ENCODE assay signal across 8 mouse cellular contexts in the genomic region with DNA sequence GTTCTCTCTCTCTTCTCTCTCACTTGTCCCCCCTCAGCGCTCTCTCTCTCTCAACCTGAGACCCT. TPM values are rescaled to one million over a fixed set of nuclear protein-coding genes. Genes with fewer than 3 reads are reported as not detected.
A peak's percentile ranks its signal among the peaks of the same experiment; 100 is the strongest.
DNase-seq lines count a peak whose midpoint lies in the region; ATAC-seq lines count a peak whose summit lies in the region.

Trpc5 (minus strand) TSS at position 39 of the 65 bp plus-strand sequence.

- H3K4me3 ChIP-seq in heart, embryonic 12.5 days, result peak within 1 kb of the TSS; percentile 61
- peak within 1 kb of the TSS; percentile 30; the same call in 1 of the 2 replicates for H3K4me3 ChIP-seq in brown adipose tissue, adult 24 weeks (ENCODE audit: insufficient read depth, low read depth, low read length)
- H3K4me3 ChIP-seq in hindbrain, embryonic 16.5 days (ENCODE audit: low read length), result peak within 1 kb of the TSS; percentile 48
- H3K4me3 ChIP-seq in liver, embryonic 15.5 days (replicated peaks), result peak within 1 kb of the TSS; percentile 36

- H3K9me3 ChIP-seq in heart, embryonic 12.5 days (replicated peaks), result 0 out of 2 replicates have a peak, but pooled peaks cover 3% of the 10 kb centered on the region
- no peaks in the 10 kb centered on the region for H3K9me3 ChIP-seq in hindbrain, embryonic 16.5 days (ENCODE audit: control insufficient read depth, low read length)
- H3K9me3 ChIP-seq in liver, embryonic 15.5 days (replicated peaks), result no peaks in the 10 kb centered on the region

- 0 out of 2 replicates have a peak, but pooled peaks cover 32% of the 10 kb centered on the region for H3K27me3 ChIP-seq in heart, embryonic 12.5 days (replicated peaks)
- no peaks in the 10 kb centered on the region for H3K27me3 ChIP-seq in hindbrain, embryonic 16.5 days (replicated peaks; ENCODE audit: control insufficient read depth, insufficient read depth, low read length)
- H3K27me3 ChIP-seq in liver, embryonic 15.5 days, result peaks cover 29% of the 10 kb centered on the region

- no peak for DNase-seq in heart, postnatal 36 days
- no peak for DNase-seq in ovary, postnatal 14 days (ENCODE audit: low spot score)
- no peak for DNase-seq in gastrocnemius, postnatal 25 days

- H3K4me2 ChIP-seq in heart, embryonic 12.5 days, result peak within 1 kb of the TSS; percentile 82
- peak within 1 kb of the TSS; percentile 62 for H3K4me2 ChIP-seq in hindbrain, embryonic 16.5 days (ENCODE audit: low read length)
- peak within 1 kb of the TSS; percentile 44 for H3K4me2 ChIP-seq in liver, embryonic 15.5 days

- no peak for ATAC-seq in heart, embryonic 12.5 days (ENCODE audit: insufficient number of reproducible peaks, low FRiP score)
- no peak for ATAC-seq in hindbrain, embryonic 16.5 days
- no peak for ATAC-seq in liver, embryonic 15.5 days (ENCODE audit: insufficient read depth)
- ATAC-seq in frontal cortex, adult (ENCODE audit: low TSS enrichment), result no peak

- 18% methylated on average over 1 of the region's 1 CpGs for WGBS in heart, embryonic 12.5 days
- WGBS in hindbrain, embryonic 16.5 days, result 33% methylated on average over 1 of the region's 1 CpGs
- 17% methylated on average over 1 of the region's 1 CpGs for WGBS in liver, embryonic 15.5 days (ENCODE audit: insufficient replicate concordance)

- intact Hi-C loops in heart, postnatal 36 days (cut with DNase I), result no loop called here

- H3K4me1 ChIP-seq in heart, embryonic 12.5 days (replicated peaks), result no peaks in the 10 kb centered on the region
- no peaks in the 10 kb centered on the region for H3K4me1 ChIP-seq in brown adipose tissue, adult 24 weeks (ENCODE audit: control insufficient read depth, insufficient read depth, insufficient read length, low read length)
- no peaks in the 10 kb centered on the region for H3K4me1 ChIP-seq in hindbrain, embryonic 16.5 days (ENCODE audit: control insufficient read depth, insufficient read depth, low read depth, low read length)
- no peaks in the 10 kb centered on the region for H3K4me1 ChIP-seq in liver, embryonic 15.5 days (replicated peaks)

- no peak within 1 kb of the TSS for H3K27ac ChIP-seq in heart, embryonic 12.5 days (ENCODE audit: poor library complexity, severe bottlenecking)
- no peak within 1 kb of the TSS for H3K27ac ChIP-seq in brown adipose tissue, adult 24 weeks (replicated peaks; ENCODE audit: low read depth, low read length)
- H3K27ac ChIP-seq in hindbrain, embryonic 16.5 days (ENCODE audit: low read depth, low read length), result no peak within 1 kb of the TSS
- H3K27ac ChIP-seq in liver, embryonic 15.5 days (replicated peaks), result no peak within 1 kb of the TSS

- peak within 1 kb of the TSS; percentile 66 for H3K9ac ChIP-seq in heart, embryonic 12.5 days
- peak within 1 kb of the TSS; percentile 64 for H3K9ac ChIP-seq in hindbrain, embryonic 16.5 days (ENCODE audit: low read depth, low read length)
- no peak within 1 kb of the TSS for H3K9ac ChIP-seq in liver, embryonic 15.5 days

- no peaks in the 10 kb centered on the region for H3K36me3 ChIP-seq in heart, embryonic 12.5 days
- H3K36me3 ChIP-seq in hindbrain, embryonic 16.5 days (ENCODE audit: control insufficient read depth, insufficient read depth, low read length), result no peaks in the 10 kb centered on the region
- H3K36me3 ChIP-seq in liver, embryonic 15.5 days (replicated peaks), result no peaks in the 10 kb centered on the region

RNA-seq across cellular contexts. Expression of gene Trpc5, which starts in this region (rescaled TPM):
- polyA plus RNA-seq in heart, embryonic 12.5 days (2016; fragmentation: Nextera tagmentation; extraction: Ambion mirVana), result 0.43 and 0.49 TPM in 2 replicates
- not detected for total RNA-seq in heart, postnatal 36 days (2021)
- polyA plus RNA-seq in brown adipose tissue, adult 24 weeks (2012; ENCODE audit: insufficient read depth, insufficient read length, missing spikeins), result not detected in 2 replicates
- 3.9 TPM in 2 replicates for polyA plus RNA-seq in hindbrain, embryonic 16.5 days (2015; fragmentation: Nextera tagmentation; extraction: Ambion mirVana)
- polyA plus RNA-seq in liver, embryonic 15.5 days (2015; fragmentation: Nextera tagmentation; extraction: Ambion mirVana), result 0.03 and 0.07 TPM in 2 replicates
- not detected for total RNA-seq in gastrocnemius, postnatal 25 days (2021)
